Mouse (Mus musculus): ENCODE measurements at regions not wholly inside any gene's neighbourhood (a gene's known extent, or its start where the extent isn't known, plus 50 kb on each side); places are given as distances from the start of the nearest gene placed in this dataset.

- TF ChIP-seq CTCF (IDR thresholded peaks at IDR 0.05; ENCODE audit: low read depth, low read length) (0 out of 2 replicates have a peak, but pooled peaks have one; percentile 17), POLR2AphosphoS5 (IDR thresholded peaks at IDR 0.05; ENCODE audit: insufficient replicate concordance, low read depth, low read length) (no peak), TAL1 (conservative IDR thresholded peaks at IDR 0.05; ENCODE audit: low read depth, low read length) (no peak), GATA1 (IDR thresholded peaks at IDR 0.05; ENCODE audit: borderline replicate concordance, low read length) (no peak)
Measured at GRCm38 (mm10) chr6:98105280-98106090, 237.1 kb downstream of the Gm765 start.
